Mouse (Mus musculus) heart, postnatal 0 days (tissue): ENCODE measurements around the gene Ank.

ENCODE experiments used
- CTCF ChIP-seq: IDR thresholded peaks from 2 replicates; pipeline ENCODE4 v1.5.1; 2016; ENCODE audit warnings: antibody characterized with exemption, control low read depth, low read depth
- EP300 ChIP-seq: IDR thresholded peaks from 2 replicates; pipeline ENCODE4 v1.6.1; 2016; ENCODE audit warnings: antibody characterized with exemption, low read depth

DNA sequence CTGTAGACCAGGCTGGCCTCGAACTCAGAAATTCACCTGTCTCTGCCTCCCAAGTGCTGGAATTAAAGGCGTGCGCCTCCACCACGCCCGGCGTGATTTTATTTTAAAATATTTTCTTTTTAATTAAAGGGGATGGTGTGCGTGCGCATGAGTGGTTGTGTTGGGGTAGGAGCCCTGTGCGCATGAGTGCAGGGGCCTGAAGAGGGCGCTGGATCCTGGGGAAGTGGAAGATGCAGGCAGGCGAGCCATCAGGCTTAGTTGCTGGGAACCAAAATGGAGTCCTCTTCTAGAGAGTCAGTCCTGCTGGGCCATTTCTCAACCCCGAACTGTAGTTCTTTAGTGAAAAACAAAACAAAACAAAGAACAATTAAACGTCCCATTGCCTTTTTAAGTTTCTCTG lies 2.6 kb upstream of the Ank start:
- TF ChIP-seq CTCF (no peak), EP300 (no peak)
